Mouse (Mus musculus): ENCODE data around the gene Kcnj10. TPM values are rescaled to one million over a fixed set of nuclear protein-coding genes. Genes with fewer than 3 reads are reported as not detected.

Gene Kcnj10
- polyA plus RNA-seq, 1 experiment from 2014 or later, result 3.3 TPM

DNA sequence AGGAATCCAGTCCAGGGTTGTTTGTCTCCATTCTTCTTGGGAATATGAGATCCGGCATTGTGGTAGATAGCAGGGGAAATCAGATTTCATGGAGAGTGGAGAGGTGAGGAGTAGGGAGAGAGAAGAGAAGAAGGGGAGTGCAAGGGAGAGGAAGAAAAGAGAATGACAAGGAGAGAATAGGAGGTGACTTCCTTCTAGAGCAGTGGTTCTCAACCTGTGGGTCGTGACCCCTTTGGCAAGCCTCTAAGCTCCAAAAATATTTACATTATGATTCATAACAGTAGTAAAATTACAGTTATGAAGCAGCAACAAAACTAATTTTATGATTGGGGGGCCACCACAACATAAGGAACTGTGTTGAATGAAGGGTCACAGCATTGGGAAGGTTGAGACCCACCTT, 8.1 kb upstream of the Kcnj10 start:
- TF ChIP-seq CTCF (IDR thresholded peaks at IDR 0.05; ENCODE audit: low read depth), result no peak
- Histone ChIP-seq H3K27me3 (ENCODE audit: insufficient read depth, low read length) (0 out of 2 replicates have a peak, but pooled peaks cover 10% of the 10 kb centered on the region), H3K4me3 (replicated peaks; ENCODE audit: low read depth, low read length) (no peak overlapping the region), H3K27ac (no peak overlapping the region), H3K36me3 (ENCODE audit: insufficient read depth, low read length) (no peaks in the 10 kb centered on the region), H3K4me1 (replicated peaks; ENCODE audit: insufficient read depth, low read length) (no peaks in the 10 kb centered on the region), H3K4me2 (ENCODE audit: low read length) (no peak overlapping the region), H3K9ac (ENCODE audit: low read depth, low read length) (no peak overlapping the region), H3K9me3 (replicated peaks; ENCODE audit: low read length) (no peaks in the 10 kb centered on the region)
- WGBS, result 68% methylated on average over 2 of the region's 2 CpGs
- no peak for ATAC-seq (replicated peaks; ENCODE audit: low FRiP score, low read depth)
- DNase-seq (ENCODE audit: low spot score), result no peak

DNA sequence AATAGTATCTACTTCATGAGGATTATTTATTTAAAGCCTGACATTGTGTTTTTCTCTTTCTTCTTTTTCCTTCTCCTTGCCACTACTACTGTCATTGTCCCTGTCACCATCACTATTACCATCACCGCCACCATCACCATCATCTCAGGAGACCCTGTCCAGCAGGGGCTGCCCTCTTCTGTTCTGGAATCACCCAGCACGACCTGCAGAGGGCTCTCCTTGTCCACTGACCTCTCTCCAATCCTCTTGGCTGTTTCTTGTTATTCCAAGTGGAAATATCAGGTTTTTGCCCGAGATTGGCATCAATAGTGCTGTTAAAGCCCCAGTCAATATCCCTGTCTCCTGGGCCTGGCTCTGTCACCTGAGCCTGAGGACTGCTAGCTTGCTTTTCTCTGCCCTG, 7.5 kb upstream of the Kcnj10 start:
- peak; percentile 68 for TF ChIP-seq CTCF (IDR thresholded peaks at IDR 0.05; ENCODE audit: low read depth)
- no peak overlapping the region for H3K4me3 ChIP-seq (replicated peaks; ENCODE audit: low read depth, low read length)
- no peak overlapping the region for H3K27ac ChIP-seq
- no peaks in the 10 kb centered on the region for H3K4me1 ChIP-seq (replicated peaks; ENCODE audit: insufficient read depth, low read length)
- 0 out of 2 replicates have a peak, but pooled peaks cover 7% of the 10 kb centered on the region for H3K27me3 ChIP-seq (ENCODE audit: insufficient read depth, low read length)
- H3K9me3 ChIP-seq (replicated peaks; ENCODE audit: low read length), result no peaks in the 10 kb centered on the region
- no peak overlapping the region for H3K4me2 ChIP-seq (ENCODE audit: low read length)
- ATAC-seq (replicated peaks; ENCODE audit: low FRiP score, low read depth) (no peak), DNase-seq (ENCODE audit: low spot score) (peak; percentile 35)
- 19% methylated on average over 3 of the region's 3 CpGs for WGBS
- H3K36me3 ChIP-seq (ENCODE audit: insufficient read depth, low read length), result no peaks in the 10 kb centered on the region
- H3K9ac ChIP-seq (ENCODE audit: low read depth, low read length), result no peak overlapping the region

DNA sequence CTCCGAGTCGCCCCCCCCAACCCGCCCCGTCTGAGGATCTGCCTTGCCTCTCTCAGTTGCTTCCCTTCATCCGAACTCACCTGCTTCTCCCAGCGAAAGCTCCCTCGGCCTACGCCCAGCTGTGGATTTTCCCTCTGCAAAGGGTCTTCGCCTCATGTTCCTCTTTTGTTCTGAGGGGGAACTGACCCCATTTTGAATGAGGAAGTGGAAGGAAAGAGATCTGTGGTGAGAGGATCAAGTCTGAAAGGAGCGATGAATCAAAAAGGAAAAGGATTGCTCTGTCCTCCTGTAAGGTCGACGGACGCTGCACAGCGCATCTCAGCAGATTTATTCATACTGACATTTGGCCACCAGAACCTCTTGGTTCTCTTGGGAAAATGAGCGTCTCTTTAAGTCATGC, 5.2 kb upstream of the Kcnj10 start:
- no peak overlapping the region for H3K4me2 ChIP-seq (ENCODE audit: low read length)
- H3K36me3 ChIP-seq (ENCODE audit: insufficient read depth, low read length), result no peaks in the 10 kb centered on the region
- no peak overlapping the region for H3K27ac ChIP-seq
- no peaks in the 10 kb centered on the region for H3K27me3 ChIP-seq (ENCODE audit: insufficient read depth, low read length)
- no peaks in the 10 kb centered on the region for H3K4me1 ChIP-seq (replicated peaks; ENCODE audit: insufficient read depth, low read length)
- no peak for ATAC-seq (replicated peaks; ENCODE audit: low FRiP score, low read depth)
- no peak for DNase-seq (ENCODE audit: low spot score)
- H3K4me3 ChIP-seq (replicated peaks; ENCODE audit: low read depth, low read length), result no peak overlapping the region
- WGBS, result 76% methylated on average over 15 of the region's 15 CpGs
- no peak overlapping the region for H3K9ac ChIP-seq (ENCODE audit: low read depth, low read length)
- TF ChIP-seq CTCF (IDR thresholded peaks at IDR 0.05; ENCODE audit: low read depth), result no peak
- no peaks in the 10 kb centered on the region for H3K9me3 ChIP-seq (replicated peaks; ENCODE audit: low read length)

DNA sequence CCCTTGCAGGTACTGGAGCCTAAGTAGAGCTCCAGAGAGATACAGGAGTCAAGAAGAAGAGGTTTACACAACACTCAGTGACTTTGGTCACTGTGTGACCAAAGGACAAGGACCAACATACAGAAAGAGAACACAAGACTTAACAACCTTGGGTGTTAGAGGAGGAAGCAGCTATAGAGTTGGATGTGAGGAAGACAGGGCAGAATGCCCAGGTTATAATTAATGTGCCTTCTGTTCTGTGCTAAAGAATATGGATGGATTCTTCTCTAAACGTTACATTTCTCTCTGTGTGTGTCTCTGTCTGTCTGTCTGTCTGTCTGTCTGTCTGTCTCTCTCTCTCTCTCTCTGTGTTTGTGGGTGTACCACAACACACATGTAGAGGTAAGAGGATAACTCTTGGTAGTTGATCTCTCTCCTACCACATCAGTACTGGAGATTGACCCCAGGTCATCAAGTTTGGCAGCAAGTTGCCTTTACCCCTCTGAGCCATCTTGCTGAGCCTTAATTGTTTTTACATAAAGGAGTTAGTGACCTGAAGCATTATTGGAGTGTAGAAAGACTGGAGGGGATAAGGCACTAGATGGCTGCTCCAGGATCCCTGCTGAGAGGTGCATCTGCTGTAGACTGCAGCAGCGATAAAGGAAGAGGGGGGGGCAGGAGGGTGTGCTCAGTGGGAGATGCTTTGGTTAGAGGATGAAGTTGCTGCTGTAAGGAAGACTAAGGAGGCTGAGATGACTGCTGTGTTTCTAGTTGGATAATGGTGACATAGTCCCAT, 3.4 kb upstream of the Kcnj10 start:
- no peak for TF ChIP-seq CTCF (IDR thresholded peaks at IDR 0.05; ENCODE audit: low read depth)
- Histone ChIP-seq H3K4me1 (replicated peaks; ENCODE audit: insufficient read depth, low read length) (no peaks in the 10 kb centered on the region), H3K27me3 (ENCODE audit: insufficient read depth, low read length) (no peaks in the 10 kb centered on the region), H3K4me3 (replicated peaks; ENCODE audit: low read depth, low read length) (no peak overlapping the region), H3K36me3 (ENCODE audit: insufficient read depth, low read length) (no peaks in the 10 kb centered on the region), H3K4me2 (ENCODE audit: low read length) (no peak overlapping the region), H3K9ac (ENCODE audit: low read depth, low read length) (no peak overlapping the region), H3K27ac (no peak overlapping the region), H3K9me3 (replicated peaks; ENCODE audit: low read length) (no peaks in the 10 kb centered on the region)
- DNase-seq (ENCODE audit: low spot score), result no peak
- WGBS, result 53% methylated on average over 2 of the region's 2 CpGs
- ATAC-seq (replicated peaks; ENCODE audit: low FRiP score, low read depth), result no peak

DNA sequence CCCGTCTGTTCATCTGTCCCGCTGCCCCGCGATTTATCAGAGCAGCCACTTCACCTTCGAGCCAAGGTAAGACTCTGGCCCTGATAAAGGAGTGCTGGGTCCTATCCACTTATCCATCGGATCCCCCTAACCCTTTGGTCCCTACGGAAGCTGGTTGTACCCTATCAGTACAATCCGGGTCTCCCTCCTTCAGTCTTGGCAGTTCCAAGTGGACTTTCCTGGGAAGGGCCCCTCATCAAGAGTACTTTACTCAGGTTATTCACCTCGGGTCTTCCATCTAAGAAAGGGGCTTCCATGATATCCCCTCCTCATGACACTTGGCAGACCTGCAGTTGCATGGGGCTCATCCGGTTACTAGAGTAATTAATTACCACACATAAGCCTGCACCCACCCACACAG, 376 bp downstream of the Kcnj10 start:
- no peaks in the 10 kb centered on the region for H3K4me1 ChIP-seq (replicated peaks; ENCODE audit: insufficient read depth, low read length)
- H3K27ac ChIP-seq, result no peak overlapping the region
- no peaks in the 10 kb centered on the region for H3K27me3 ChIP-seq (ENCODE audit: insufficient read depth, low read length)
- DNase-seq (ENCODE audit: low spot score) (no peak), ATAC-seq (replicated peaks; ENCODE audit: low FRiP score, low read depth) (no peak)
- no peaks in the 10 kb centered on the region for H3K36me3 ChIP-seq (ENCODE audit: insufficient read depth, low read length)
- H3K4me2 ChIP-seq (ENCODE audit: low read length), result peak overlapping the region; percentile 49
- peak overlapping the region; percentile 27 for H3K4me3 ChIP-seq (replicated peaks; ENCODE audit: low read depth, low read length)
- TF ChIP-seq CTCF (IDR thresholded peaks at IDR 0.05; ENCODE audit: low read depth), result no peak
- peak overlapping the region; percentile 28 for H3K9ac ChIP-seq (ENCODE audit: low read depth, low read length)
- 13% methylated on average over 10 of the region's 10 CpGs for WGBS
- H3K9me3 ChIP-seq (replicated peaks; ENCODE audit: low read length), result no peaks in the 10 kb centered on the region

DNA sequence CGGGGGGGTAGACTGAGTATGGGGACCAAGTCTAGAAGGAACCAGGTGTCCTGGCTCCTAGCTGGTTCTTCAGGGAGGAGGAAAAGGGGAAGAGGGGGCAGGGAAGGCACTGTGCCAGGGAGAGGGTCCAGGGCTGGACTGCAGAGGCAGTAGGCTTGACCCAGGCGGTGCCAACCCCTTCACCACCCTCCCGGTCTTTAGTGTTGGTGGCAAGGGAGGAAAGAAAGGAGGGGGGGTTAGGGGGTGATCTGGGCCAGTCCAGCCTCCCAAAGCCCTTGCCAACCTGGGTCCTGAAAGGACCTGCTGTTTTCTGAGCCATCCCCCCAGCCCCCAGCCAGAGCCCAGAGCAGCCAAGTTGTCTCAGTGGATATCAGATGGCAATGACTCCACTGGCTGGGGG, 1.7 kb downstream of the Kcnj10 start:
- Histone ChIP-seq H3K4me3 (replicated peaks; ENCODE audit: low read depth, low read length) (no peak overlapping the region), H3K4me1 (replicated peaks; ENCODE audit: insufficient read depth, low read length) (no peaks in the 10 kb centered on the region), H3K9me3 (replicated peaks; ENCODE audit: low read length) (no peaks in the 10 kb centered on the region), H3K9ac (ENCODE audit: low read depth, low read length) (no peak overlapping the region), H3K27me3 (ENCODE audit: insufficient read depth, low read length) (no peaks in the 10 kb centered on the region), H3K36me3 (ENCODE audit: insufficient read depth, low read length) (no peaks in the 10 kb centered on the region), H3K4me2 (ENCODE audit: low read length) (peak overlapping the region; percentile 49), H3K27ac (no peak overlapping the region)
- WGBS, result 81% methylated on average over 3 of the region's 3 CpGs
- no peak for DNase-seq (ENCODE audit: low spot score)
- ATAC-seq (replicated peaks; ENCODE audit: low FRiP score, low read depth), result no peak
- no peak for TF ChIP-seq CTCF (IDR thresholded peaks at IDR 0.05; ENCODE audit: low read depth)

DNA sequence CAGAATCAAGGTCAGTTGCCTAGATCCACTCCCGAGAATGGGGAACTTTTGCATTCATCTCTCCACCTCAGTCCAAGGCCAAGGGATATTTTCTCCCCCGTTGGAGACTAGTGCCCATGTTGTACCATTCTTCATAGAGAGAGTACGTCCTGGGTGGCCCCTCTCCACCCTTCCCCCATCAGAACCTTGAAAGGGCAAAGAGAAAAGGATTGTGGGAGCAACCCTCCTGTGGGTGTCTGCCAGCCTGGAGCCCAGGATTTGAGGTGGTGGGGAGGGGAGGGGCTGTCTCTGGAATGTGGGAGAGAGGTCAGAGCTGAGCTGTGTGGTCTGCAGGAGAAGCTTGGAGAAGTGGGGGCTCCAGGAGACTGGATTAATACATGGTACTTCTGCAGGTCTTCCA, 2.9 kb downstream of the Kcnj10 start:
- WGBS, result 55% methylated on average over 3 of the region's 3 CpGs
- DNase-seq (ENCODE audit: low spot score), result no peak
- Histone ChIP-seq H3K4me2 (ENCODE audit: low read length) (no peak overlapping the region), H3K27me3 (ENCODE audit: insufficient read depth, low read length) (no peaks in the 10 kb centered on the region), H3K9ac (ENCODE audit: low read depth, low read length) (no peak overlapping the region), H3K4me3 (replicated peaks; ENCODE audit: low read depth, low read length) (no peak overlapping the region), H3K9me3 (replicated peaks; ENCODE audit: low read length) (no peaks in the 10 kb centered on the region), H3K36me3 (ENCODE audit: insufficient read depth, low read length) (no peaks in the 10 kb centered on the region), H3K27ac (no peak overlapping the region), H3K4me1 (replicated peaks; ENCODE audit: insufficient read depth, low read length) (no peaks in the 10 kb centered on the region)
- ATAC-seq (replicated peaks; ENCODE audit: low FRiP score, low read depth), result no peak
- no peak for TF ChIP-seq CTCF (IDR thresholded peaks at IDR 0.05; ENCODE audit: low read depth)
